Mouse (Mus musculus) liver, postnatal 0 days (tissue): Measurements from ENCODE around the gene BC052040. TPM values are rescaled to one million over a fixed set of nuclear protein-coding genes. Genes with fewer than 3 reads are reported as not detected.
A peak's percentile ranks its signal among the peaks of the same experiment; 100 is the strongest.

Experiments
- ATAC-seq: fragments of 200-750 bp; cut with Nextera tagmentation; 2 replicates; pipeline ENCODE4 v1.8.0; 2017; ENCODE audit warnings: mild to moderate bottlenecking, moderate library complexity
- DNase-seq: peaks from one replicate; pipeline ENCODE4 v3.0.0-alpha.2; 2016
- H3K27ac ChIP-seq: fragments of 300-500 bp; sonication (generic); 2 replicates; pipeline ENCODE4 v1.5.1; 2014; ENCODE audit warnings: antibody characterized with exemption, moderate library complexity, mild to moderate bottlenecking, low read depth
- H3K27me3 ChIP-seq: fragments of 300-500 bp; sonication (generic); 2 replicates; pipeline ENCODE4 v1.6.1; 2014; ENCODE audit warnings: low read length, control low read depth, mixed read lengths; ENCODE audit not compliant: insufficient read depth
- H3K36me3 ChIP-seq: fragments of 300-500 bp; sonication (generic); replicated peaks from 2 replicates; pipeline ENCODE4 v1.6.1; 2014; ENCODE audit warnings: mild to moderate bottlenecking, control low read depth, low read length, moderate library complexity, mixed read lengths; ENCODE audit not compliant: insufficient read depth
- H3K4me1 ChIP-seq: fragments of 300-500 bp; sonication (generic); 2 replicates; pipeline ENCODE4 v1.6.1; 2014; ENCODE audit warnings: antibody characterized with exemption, mild to moderate bottlenecking, control low read depth; ENCODE audit not compliant: insufficient read depth
- H3K4me2 ChIP-seq: fragments of 300-500 bp; sonication (generic); 2 replicates; pipeline ENCODE4 v1.6.1; 2014; ENCODE audit warnings: low read depth, mild to moderate bottlenecking, low read length, moderate library complexity, mixed read lengths
- H3K4me3 ChIP-seq: fragments of 300-500 bp; sonication (generic); 2 replicates; pipeline ENCODE4 v1.5.1; 2014; ENCODE audit warnings: low read depth, low read length
- H3K9ac ChIP-seq: fragments of 300-500 bp; sonication (generic); replicated peaks from 2 replicates; pipeline ENCODE4 v1.6.1; 2014; ENCODE audit warnings: mild to moderate bottlenecking, moderate library complexity
- H3K9me3 ChIP-seq: fragments of 300-500 bp; sonication (generic); 2 replicates; pipeline ENCODE4 v1.6.1; 2016; ENCODE audit warnings: mild to moderate bottlenecking, control low read depth, low read length, mixed read lengths
- CTCF ChIP-seq: sonication (generic); IDR thresholded peaks from 2 replicates; pipeline ENCODE4 v1.5.1; 2016; ENCODE audit warnings: antibody characterized with exemption, low read depth
- EP300 ChIP-seq: IDR thresholded peaks from 2 replicates; pipeline ENCODE4 v1.6.1; 2016; ENCODE audit warnings: antibody characterized with exemption, low read depth, mild to moderate bottlenecking
- WGBS: fragments of 180-500 bp; shearing (Covaris S2); extraction: QIAGEN DNeasy Blood & Tissue Kit; methylation state at CpG from one replicate; pipeline ENCODE4 v1.1.7; 2014; ENCODE audit not compliant: insufficient replicate concordance; 5-methylcytosine and 5-hydroxymethylcytosine counted together
- polyA plus RNA-seq: library from polyadenylated mRNA; unstranded; fragments of >200 nt; fragmentation: Nextera tagmentation; extraction: Ambion mirVana; gene quantifications from 2 replicates; pipeline ENCODE4 v1.2.1, GENCODE M21; 2015

BC052040 gene
- polyA plus RNA-seq, 1 experiment from 2014 or later = 4.1 TPM

DNA sequence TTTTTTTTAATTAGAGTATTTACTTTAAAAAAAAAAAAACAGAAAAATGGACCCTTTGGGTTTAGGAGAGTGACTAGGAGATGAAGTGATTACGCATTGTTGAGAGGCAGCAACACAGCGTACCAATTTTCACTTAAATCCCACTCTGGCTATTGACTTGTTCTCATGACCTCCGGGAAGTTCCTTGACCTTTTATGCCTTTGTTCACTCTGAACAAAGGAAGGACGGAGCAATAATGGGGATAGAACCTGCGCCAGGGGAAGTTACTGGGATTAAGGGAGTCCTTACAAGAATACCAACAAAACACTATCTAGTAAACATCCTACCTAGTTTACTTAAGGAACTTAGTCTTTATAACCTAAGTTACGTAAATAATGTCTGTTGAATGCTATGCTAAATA lies 1.5 kb upstream of the BC052040 start:
- H3K4me2 ChIP-seq = 0 out of 2 replicates have a peak overlapping the region, but pooled peaks have one; percentile 29
- H3K9me3 ChIP-seq = no peaks in the 10 kb centered on the region
- no peak overlapping the region for H3K27ac ChIP-seq
- H3K4me1 ChIP-seq = peaks cover 12% of the 10 kb centered on the region
- no peak for DNase-seq
- H3K27me3 ChIP-seq = no peaks in the 10 kb centered on the region
- H3K9ac ChIP-seq = no peak overlapping the region
- TF ChIP-seq EP300 (no peak), CTCF (no peak)
- no peaks in the 10 kb centered on the region for H3K36me3 ChIP-seq
- no peak overlapping the region for H3K4me3 ChIP-seq
- 74% methylated on average over 6 of the region's 6 CpGs for WGBS
- no peak for ATAC-seq

DNA sequence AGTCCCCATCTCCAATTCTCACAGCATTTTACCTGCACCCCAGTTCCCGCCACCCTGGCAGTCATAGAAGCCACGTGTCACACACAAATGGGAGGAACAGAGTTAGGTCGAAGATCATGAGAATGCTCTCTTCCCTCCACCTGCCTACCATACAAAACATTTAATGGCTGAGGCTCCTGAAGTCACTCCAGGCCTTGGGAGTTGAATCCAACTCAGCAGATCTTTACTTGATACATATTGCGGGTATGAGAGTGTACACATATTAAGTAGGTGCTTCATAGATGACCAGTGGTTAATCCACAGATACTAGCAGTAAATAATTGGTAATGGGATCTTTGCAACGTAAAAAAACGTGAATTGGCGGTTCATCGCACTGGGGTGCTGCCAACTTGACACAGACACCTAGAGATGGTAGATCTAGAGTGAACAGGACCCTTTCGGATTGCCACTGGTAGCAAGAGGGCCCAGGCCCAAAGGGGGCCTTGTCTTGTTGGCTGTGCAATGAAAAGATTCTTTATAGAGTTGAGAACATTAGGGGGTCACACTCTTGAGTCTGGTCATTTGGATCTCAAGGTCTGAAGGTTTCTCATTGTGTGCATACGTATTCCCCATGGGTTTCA lies 583 bp downstream of the BC052040 start:
- H3K27ac ChIP-seq = peak overlapping the region; percentile 74
- TF ChIP-seq CTCF (no peak), EP300 (no peak)
- no peak for DNase-seq

DNA sequence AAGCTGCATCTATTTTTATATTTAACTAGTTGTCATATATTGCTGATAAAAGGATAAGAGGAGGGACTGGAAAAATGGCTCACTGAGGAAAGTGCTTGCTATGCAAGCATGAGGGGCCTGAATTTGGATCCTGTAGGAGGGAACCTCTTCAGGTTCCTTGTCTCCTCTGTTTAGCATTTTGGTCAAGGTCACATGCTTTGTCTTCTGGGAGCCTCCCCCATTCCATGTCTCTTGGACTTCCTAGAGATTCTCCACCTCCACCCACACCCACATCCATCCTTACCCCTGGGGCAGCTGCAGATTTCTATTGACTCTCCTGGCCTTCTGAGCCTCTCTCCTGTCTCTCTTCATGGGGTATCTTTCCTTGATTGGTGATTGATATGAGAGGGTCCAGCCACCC lies 2.3 kb downstream of the BC052040 start:
- Histone ChIP-seq H3K27me3 (no peaks in the 10 kb centered on the region), H3K36me3 (no peaks in the 10 kb centered on the region), H3K27ac (no peak overlapping the region), H3K9me3 (no peaks in the 10 kb centered on the region), H3K4me2 (no peak overlapping the region), H3K4me3 (no peak overlapping the region), H3K9ac (no peak overlapping the region), H3K4me1 (peaks cover 12% of the 10 kb centered on the region)
- DNase-seq (no peak), ATAC-seq (no peak)
- TF ChIP-seq EP300 (no peak), CTCF (no peak)

More for the DNA sequence above, 583 bp downstream of the BC052040 start:
- H3K36me3 ChIP-seq = no peaks in the 10 kb centered on the region
- no peak for ATAC-seq
- peak overlapping the region; percentile 80 for H3K4me2 ChIP-seq
- H3K9ac ChIP-seq = peak overlapping the region; percentile 75
- peaks cover 12% of the 10 kb centered on the region for H3K4me1 ChIP-seq
- WGBS = 68% methylated on average over 10 of the region's 10 CpGs
- no peaks in the 10 kb centered on the region for H3K9me3 ChIP-seq
- no peaks in the 10 kb centered on the region for H3K27me3 ChIP-seq
- peak overlapping the region; percentile 80 for H3K4me3 ChIP-seq

DNA sequence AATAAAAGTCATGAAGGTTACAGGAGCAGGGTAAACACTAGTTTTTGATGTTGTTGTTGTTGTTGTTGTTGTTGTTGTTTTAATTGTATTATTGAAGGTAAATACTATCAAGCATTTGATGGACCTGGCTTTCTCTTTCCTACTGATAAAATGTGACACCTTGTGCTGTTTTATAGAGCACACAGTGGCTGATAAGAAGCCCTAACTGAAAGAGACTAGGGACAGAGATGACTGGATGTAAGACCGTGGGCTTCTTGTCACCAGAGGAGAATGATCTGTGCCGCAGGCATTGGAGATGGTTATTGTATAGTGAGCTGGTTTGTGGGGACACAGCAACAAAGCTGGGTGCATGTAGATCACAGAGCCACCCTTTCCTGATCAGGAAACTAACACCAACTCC lies 9.1 kb downstream of the BC052040 start:
- Histone ChIP-seq H3K27me3 (no peaks in the 10 kb centered on the region), H3K36me3 (no peaks in the 10 kb centered on the region), H3K27ac (no peak overlapping the region), H3K4me1 (peaks cover 4% of the 10 kb centered on the region), H3K4me3 (no peak overlapping the region), H3K9me3 (no peaks in the 10 kb centered on the region), H3K4me2 (no peak overlapping the region), H3K9ac (no peak overlapping the region)
- TF ChIP-seq EP300 (no peak), CTCF (no peak)
- DNase-seq (no peak), ATAC-seq (no peak)
- 66% methylated on average over 2 of the region's 2 CpGs for WGBS

DNA sequence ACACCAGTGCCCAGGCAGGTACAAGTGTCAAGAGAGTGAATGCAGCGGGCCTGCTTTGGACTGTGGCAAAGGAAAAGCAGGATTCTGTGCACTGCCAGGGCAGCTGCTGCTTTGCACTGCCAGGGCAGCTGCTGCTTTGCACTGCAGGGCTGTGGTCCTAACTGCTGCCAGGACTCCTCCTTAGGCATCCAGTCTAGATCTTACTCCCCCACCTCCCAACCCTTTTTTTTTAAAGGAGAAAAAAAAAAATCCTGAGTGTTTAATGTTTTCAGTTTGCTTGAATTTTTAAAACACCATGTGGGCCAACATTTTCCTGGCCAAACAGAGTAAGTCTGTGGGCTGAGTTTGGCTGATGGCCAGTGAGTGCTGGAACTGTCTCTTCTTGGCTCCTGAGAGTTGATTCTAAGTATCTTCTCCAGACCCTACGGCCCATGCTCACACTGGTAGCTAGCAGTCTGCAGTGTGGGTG lies 11.2 kb downstream of the BC052040 start:
- ATAC-seq (no peak), DNase-seq (no peak)
- no peak overlapping the region for H3K4me2 ChIP-seq
- WGBS = 78% methylated on average over 2 of the region's 2 CpGs
- no peak overlapping the region for H3K27ac ChIP-seq
- no peak overlapping the region for H3K9ac ChIP-seq
- no peak for TF ChIP-seq EP300
- TF ChIP-seq CTCF = no peak
- H3K36me3 ChIP-seq = no peaks in the 10 kb centered on the region
- no peaks in the 10 kb centered on the region for H3K27me3 ChIP-seq
- peaks cover 4% of the 10 kb centered on the region for H3K4me1 ChIP-seq
- no peak overlapping the region for H3K4me3 ChIP-seq
- no peaks in the 10 kb centered on the region for H3K9me3 ChIP-seq

DNA sequence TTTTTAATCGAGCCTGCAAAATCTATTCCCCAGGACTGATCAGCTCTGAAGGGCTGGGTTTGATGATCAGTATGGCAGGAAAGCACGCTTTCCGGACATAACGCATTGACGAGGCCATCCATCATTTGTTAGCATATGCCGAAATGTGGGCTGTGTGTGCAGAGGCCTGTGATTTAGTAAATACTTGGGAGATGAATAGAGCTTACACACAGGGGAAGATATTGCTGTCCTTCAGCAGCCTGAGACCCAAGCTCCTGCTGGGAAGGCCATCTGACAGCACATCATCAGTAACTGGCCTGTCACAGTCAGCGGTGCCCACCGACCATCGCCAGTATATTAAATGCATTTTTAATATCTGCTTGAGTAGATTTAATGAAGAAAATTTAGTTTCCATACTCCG lies 15.5 kb downstream of the BC052040 start:
- TF ChIP-seq CTCF (no peak), EP300 (no peak)
- peaks cover 4% of the 10 kb centered on the region for H3K4me1 ChIP-seq
- no peak overlapping the region for H3K9ac ChIP-seq
- no peak overlapping the region for H3K4me3 ChIP-seq
- 91% methylated on average over 10 of the region's 10 CpGs for WGBS
- no peak overlapping the region for H3K27ac ChIP-seq
- no peaks in the 10 kb centered on the region for H3K27me3 ChIP-seq
- no peak for DNase-seq
- ATAC-seq = no peak
- H3K4me2 ChIP-seq = no peak overlapping the region
- H3K36me3 ChIP-seq = no peaks in the 10 kb centered on the region
- no peaks in the 10 kb centered on the region for H3K9me3 ChIP-seq

DNA sequence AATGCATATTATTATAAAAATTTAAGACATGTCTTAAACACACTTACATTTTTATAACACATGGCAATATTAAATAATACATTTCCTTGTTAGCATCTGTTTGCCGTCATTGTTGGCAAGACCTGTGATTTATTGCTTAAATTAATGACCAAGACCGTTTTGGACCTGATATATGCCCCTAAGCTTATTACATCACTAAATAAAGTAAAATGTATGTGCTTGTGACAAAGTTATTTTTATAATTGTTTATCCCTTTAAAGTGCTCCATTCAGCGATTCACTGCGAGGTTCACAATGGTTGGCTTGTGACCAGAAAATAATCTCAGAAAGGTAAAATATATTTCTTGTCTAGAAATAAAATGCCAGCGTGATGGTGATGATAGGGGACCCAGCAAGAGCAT lies 16.8 kb downstream of the BC052040 start:
- no peak overlapping the region for H3K4me2 ChIP-seq
- H3K9me3 ChIP-seq = no peaks in the 10 kb centered on the region
- H3K4me1 ChIP-seq = no peaks in the 10 kb centered on the region
- H3K4me3 ChIP-seq = no peak overlapping the region
- WGBS = 80% methylated on average over 5 of the region's 5 CpGs
- no peaks in the 10 kb centered on the region for H3K27me3 ChIP-seq
- no peak overlapping the region for H3K9ac ChIP-seq
- H3K36me3 ChIP-seq = no peaks in the 10 kb centered on the region
- no peak for ATAC-seq
- H3K27ac ChIP-seq = no peak overlapping the region
- TF ChIP-seq EP300 (no peak), CTCF (no peak)
- no peak for DNase-seq
